Mouse (Mus musculus) C2C12 (cell line): Measurements from ENCODE around the gene Lmx1a.

ENCODE experiments used
- CTCF ChIP-seq: IDR thresholded peaks from one replicate; pipeline ENCODE4 v1.5.1; 2011; ENCODE audit not compliant: control insufficient read depth, insufficient read depth, insufficient read length
- MYOD1 ChIP-seq: IDR thresholded peaks from one replicate; pipeline ENCODE4 v1.6.1; 2011; ENCODE audit warnings: low read depth; ENCODE audit not compliant: control insufficient read depth, insufficient read length
- MYOG ChIP-seq: IDR thresholded peaks from one replicate; pipeline ENCODE4 v1.6.1; 2011; ENCODE audit not compliant: control insufficient read depth, insufficient read length; ENCODE audit errors: extremely low read depth
- USF1 ChIP-seq: IDR thresholded peaks from one replicate; pipeline ENCODE4 v1.6.1; 2011; ENCODE audit warnings: low read depth, mild to moderate bottlenecking, control low read depth, moderate library complexity

- TF ChIP-seq CTCF, result no peak
- no peak for TF ChIP-seq MYOG
- TF ChIP-seq USF1, result no peak
- no peak for TF ChIP-seq MYOD1
Observed at GRCm38 (mm10) chr1:167821125-167821524, 132.1 kb downstream of the Lmx1a start.
